Mouse (Mus musculus): Measurements from ENCODE around the gene Dach1. TPM values are rescaled to one million over a fixed set of nuclear protein-coding genes. Genes with fewer than 3 reads are reported as not detected.

Dach1 gene
- polyA plus RNA-seq, 1 experiment from 2014 or later = 1.7 TPM

DNA sequence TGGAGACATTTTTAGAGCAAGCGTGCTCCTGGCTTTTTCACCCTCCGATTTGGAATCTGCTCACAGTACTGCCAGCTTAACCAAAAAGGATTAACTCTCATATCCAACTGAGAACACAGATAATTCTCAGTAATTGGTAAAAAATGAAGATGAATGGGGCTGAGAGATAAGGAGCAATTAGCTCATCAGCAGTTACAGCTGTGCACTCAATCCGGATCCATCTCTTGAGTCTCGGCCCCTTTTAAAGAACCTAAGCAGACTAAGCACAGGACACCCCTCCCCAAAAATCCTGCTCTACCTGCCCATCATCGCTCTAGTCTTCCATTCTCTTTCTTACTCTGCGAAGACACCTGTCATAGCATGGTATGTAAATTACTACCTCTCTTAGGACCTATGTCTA is 205.9 kb downstream of the Dach1 start:
- H3K27ac ChIP-seq (ENCODE audit: low read length) = no peak overlapping the region
- no peaks in the 10 kb centered on the region for H3K36me3 ChIP-seq (ENCODE audit: control insufficient read depth, insufficient read depth, low read length)
- no peak overlapping the region for H3K4me3 ChIP-seq (ENCODE audit: low read length)
- 83% methylated on average over 6 of the region's 6 CpGs for WGBS
- H3K9ac ChIP-seq (ENCODE audit: low read depth, low read length) = no peak overlapping the region
- H3K27me3 ChIP-seq (replicated peaks; ENCODE audit: control insufficient read depth, insufficient read depth, low read length) = no peaks in the 10 kb centered on the region
- no peaks in the 10 kb centered on the region for H3K9me3 ChIP-seq (ENCODE audit: control insufficient read depth, low read length)
- ATAC-seq = no peak
- no peak overlapping the region for H3K4me2 ChIP-seq (ENCODE audit: low read depth, low read length)
- H3K4me1 ChIP-seq (ENCODE audit: control insufficient read depth, insufficient read depth, low read length) = no peaks in the 10 kb centered on the region

- H3K27ac ChIP-seq (ENCODE audit: low read length) = no peak overlapping the region
- no peaks in the 10 kb centered on the region for H3K4me1 ChIP-seq (ENCODE audit: control insufficient read depth, insufficient read depth, low read length)
- no peak overlapping the region for H3K4me2 ChIP-seq (ENCODE audit: low read depth, low read length)
- WGBS = 71% methylated on average over 1 of the region's 1 CpGs
- no peak for ATAC-seq
- no peak overlapping the region for H3K9ac ChIP-seq (ENCODE audit: low read depth, low read length)
- no peaks in the 10 kb centered on the region for H3K9me3 ChIP-seq (ENCODE audit: control insufficient read depth, low read length)
- no peaks in the 10 kb centered on the region for H3K27me3 ChIP-seq (replicated peaks; ENCODE audit: control insufficient read depth, insufficient read depth, low read length)
- H3K4me3 ChIP-seq (ENCODE audit: low read length) = no peak overlapping the region
- no peaks in the 10 kb centered on the region for H3K36me3 ChIP-seq (ENCODE audit: control insufficient read depth, insufficient read depth, low read length)
Measured at GRCm38 (mm10) chr14:97956356-97956755, 213.2 kb downstream of the Dach1 start.

- no peak overlapping the region for H3K4me3 ChIP-seq (ENCODE audit: low read length)
- H3K9me3 ChIP-seq (ENCODE audit: control insufficient read depth, low read length) = no peaks in the 10 kb centered on the region
- no peak overlapping the region for H3K4me2 ChIP-seq (ENCODE audit: low read depth, low read length)
- 61% methylated on average over 2 of the region's 2 CpGs for WGBS
- H3K9ac ChIP-seq (ENCODE audit: low read depth, low read length) = no peak overlapping the region
- H3K36me3 ChIP-seq (ENCODE audit: control insufficient read depth, insufficient read depth, low read length) = no peaks in the 10 kb centered on the region
- H3K27ac ChIP-seq (ENCODE audit: low read length) = no peak overlapping the region
- H3K4me1 ChIP-seq (ENCODE audit: control insufficient read depth, insufficient read depth, low read length) = no peaks in the 10 kb centered on the region
- no peak for ATAC-seq
- H3K27me3 ChIP-seq (replicated peaks; ENCODE audit: control insufficient read depth, insufficient read depth, low read length) = no peaks in the 10 kb centered on the region
Measured at GRCm38 (mm10) chr14:97945471-97945870, 224.1 kb downstream of the Dach1 start.

- Histone ChIP-seq H3K4me1 (ENCODE audit: control insufficient read depth, insufficient read depth, low read length) (no peaks in the 10 kb centered on the region), H3K4me2 (ENCODE audit: low read depth, low read length) (no peak overlapping the region), H3K36me3 (ENCODE audit: control insufficient read depth, insufficient read depth, low read length) (no peaks in the 10 kb centered on the region), H3K9me3 (ENCODE audit: control insufficient read depth, low read length) (no peaks in the 10 kb centered on the region), H3K9ac (ENCODE audit: low read depth, low read length) (no peak overlapping the region), H3K27ac (ENCODE audit: low read length) (no peak overlapping the region), H3K4me3 (ENCODE audit: low read length) (no peak overlapping the region), H3K27me3 (replicated peaks; ENCODE audit: control insufficient read depth, insufficient read depth, low read length) (no peaks in the 10 kb centered on the region)
- 78% methylated on average over 9 of the region's 9 CpGs for WGBS
- ATAC-seq = no peak
Measured at GRCm38 (mm10) chr14:97944643-97945268, 224.8 kb downstream of the Dach1 start.

- Histone ChIP-seq H3K4me3 (ENCODE audit: low read length) (no peak overlapping the region), H3K4me1 (ENCODE audit: control insufficient read depth, insufficient read depth, low read length) (no peaks in the 10 kb centered on the region), H3K27ac (ENCODE audit: low read length) (no peak overlapping the region), H3K9ac (ENCODE audit: low read depth, low read length) (no peak overlapping the region), H3K4me2 (ENCODE audit: low read depth, low read length) (no peak overlapping the region), H3K9me3 (ENCODE audit: control insufficient read depth, low read length) (no peaks in the 10 kb centered on the region), H3K36me3 (ENCODE audit: control insufficient read depth, insufficient read depth, low read length) (no peaks in the 10 kb centered on the region), H3K27me3 (replicated peaks; ENCODE audit: control insufficient read depth, insufficient read depth, low read length) (no peaks in the 10 kb centered on the region)
- WGBS = 92% methylated on average over 2 of the region's 2 CpGs
- ATAC-seq = no peak
Measured at GRCm38 (mm10) chr14:97942361-97942760, 227.2 kb downstream of the Dach1 start.

DNA sequence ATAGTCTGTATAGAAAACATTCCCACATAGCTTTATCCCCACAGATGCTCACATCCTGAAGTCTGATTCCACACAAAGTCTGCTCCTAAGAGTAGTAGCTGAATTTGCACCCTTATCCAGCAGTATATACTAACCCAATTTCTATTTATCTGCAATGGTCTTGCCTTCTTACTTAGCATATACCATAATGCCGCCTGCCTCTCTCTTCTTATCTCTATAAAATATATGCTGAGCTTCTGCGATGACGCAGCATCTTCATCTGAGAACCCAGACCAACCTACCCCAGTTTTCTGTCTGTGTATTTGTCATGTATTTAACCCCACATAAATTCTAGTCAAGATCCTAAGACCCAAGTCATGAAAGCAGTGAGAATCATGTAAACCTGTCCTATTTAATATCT is 272.9 kb downstream of the Dach1 start:
- no peak for ATAC-seq
- 97% methylated on average over 3 of the region's 3 CpGs for WGBS
- H3K9ac ChIP-seq (ENCODE audit: low read depth, low read length) = no peak overlapping the region

DNA sequence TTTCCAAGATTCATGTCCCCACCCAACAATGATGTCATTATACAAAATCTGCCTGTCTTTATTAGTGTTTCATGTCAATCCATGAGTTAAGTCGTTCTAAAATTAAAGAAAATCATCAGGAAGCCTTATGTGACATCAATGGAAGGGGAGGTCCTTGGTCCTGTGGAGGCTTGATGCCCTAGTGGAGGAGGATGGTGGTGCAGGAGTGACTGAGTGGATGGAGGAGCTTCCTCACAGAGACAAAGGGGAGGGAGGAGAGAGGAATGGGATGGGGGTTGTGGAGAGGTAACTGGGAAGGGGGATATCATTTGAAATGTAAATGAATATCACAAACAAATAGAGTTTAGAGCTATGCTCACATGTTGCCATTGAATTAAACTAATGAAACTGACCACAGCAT is 287.6 kb downstream of the Dach1 start:
- Histone ChIP-seq H3K4me2 (ENCODE audit: low read depth, low read length) (no peak overlapping the region), H3K4me1 (ENCODE audit: control insufficient read depth, insufficient read depth, low read length) (no peaks in the 10 kb centered on the region), H3K4me3 (ENCODE audit: low read length) (no peak overlapping the region), H3K27me3 (replicated peaks; ENCODE audit: control insufficient read depth, insufficient read depth, low read length) (no peaks in the 10 kb centered on the region), H3K9ac (ENCODE audit: low read depth, low read length) (no peak overlapping the region), H3K9me3 (ENCODE audit: control insufficient read depth, low read length) (no peaks in the 10 kb centered on the region), H3K27ac (ENCODE audit: low read length) (no peak overlapping the region), H3K36me3 (ENCODE audit: control insufficient read depth, insufficient read depth, low read length) (no peaks in the 10 kb centered on the region)
- no peak for ATAC-seq
- 54% methylated on average over 1 of the region's 1 CpGs for WGBS

More for the DNA sequence above, 272.9 kb downstream of the Dach1 start:
- Histone ChIP-seq H3K4me1 (ENCODE audit: control insufficient read depth, insufficient read depth, low read length) (no peaks in the 10 kb centered on the region), H3K4me2 (ENCODE audit: low read depth, low read length) (no peak overlapping the region), H3K9me3 (ENCODE audit: control insufficient read depth, low read length) (no peaks in the 10 kb centered on the region), H3K4me3 (ENCODE audit: low read length) (no peak overlapping the region), H3K27me3 (replicated peaks; ENCODE audit: control insufficient read depth, insufficient read depth, low read length) (no peaks in the 10 kb centered on the region), H3K36me3 (ENCODE audit: control insufficient read depth, insufficient read depth, low read length) (no peaks in the 10 kb centered on the region), H3K27ac (ENCODE audit: low read length) (no peak overlapping the region)

GRCm38 (mm10) chr14:97871001-97871400 is 298.6 kb downstream of the Dach1 start:
- Histone ChIP-seq H3K27me3 (replicated peaks; ENCODE audit: control insufficient read depth, insufficient read depth, low read length) (no peaks in the 10 kb centered on the region), H3K4me2 (ENCODE audit: low read depth, low read length) (no peak overlapping the region), H3K4me3 (ENCODE audit: low read length) (no peak overlapping the region), H3K9ac (ENCODE audit: low read depth, low read length) (no peak overlapping the region), H3K9me3 (ENCODE audit: control insufficient read depth, low read length) (no peaks in the 10 kb centered on the region), H3K36me3 (ENCODE audit: control insufficient read depth, insufficient read depth, low read length) (no peaks in the 10 kb centered on the region), H3K4me1 (ENCODE audit: control insufficient read depth, insufficient read depth, low read length) (no peaks in the 10 kb centered on the region), H3K27ac (ENCODE audit: low read length) (no peak overlapping the region)
- WGBS = 61% methylated on average over 2 of the region's 2 CpGs
- ATAC-seq = no peak

DNA sequence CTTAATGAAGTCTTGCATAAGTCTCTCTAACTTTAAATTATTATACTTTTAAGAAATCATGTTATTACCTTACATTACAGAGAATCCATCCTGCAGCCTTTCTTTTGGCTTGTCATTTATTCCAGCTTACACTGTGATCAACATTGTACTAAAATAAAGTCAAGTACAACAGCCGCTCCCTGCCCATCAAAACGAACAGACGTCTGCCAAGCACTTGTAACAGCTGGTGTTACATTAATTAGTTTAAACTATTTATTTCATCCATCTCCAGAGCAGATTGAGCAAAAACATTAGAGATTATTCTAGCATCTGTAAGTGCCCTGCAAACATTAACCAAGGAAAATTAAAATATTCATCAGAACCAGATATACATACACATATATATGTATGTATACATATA is 311.2 kb downstream of the Dach1 start:
- H3K36me3 ChIP-seq (ENCODE audit: control insufficient read depth, insufficient read depth, low read length) = no peaks in the 10 kb centered on the region
- no peak for ATAC-seq
- H3K4me2 ChIP-seq (ENCODE audit: low read depth, low read length) = no peak overlapping the region
- no peaks in the 10 kb centered on the region for H3K27me3 ChIP-seq (replicated peaks; ENCODE audit: control insufficient read depth, insufficient read depth, low read length)
- 64% methylated on average over 3 of the region's 3 CpGs for WGBS
- H3K4me3 ChIP-seq (ENCODE audit: low read length) = no peak overlapping the region
- no peak overlapping the region for H3K9ac ChIP-seq (ENCODE audit: low read depth, low read length)
- H3K27ac ChIP-seq (ENCODE audit: low read length) = no peak overlapping the region
- H3K4me1 ChIP-seq (ENCODE audit: control insufficient read depth, insufficient read depth, low read length) = no peaks in the 10 kb centered on the region
- no peaks in the 10 kb centered on the region for H3K9me3 ChIP-seq (ENCODE audit: control insufficient read depth, low read length)

DNA sequence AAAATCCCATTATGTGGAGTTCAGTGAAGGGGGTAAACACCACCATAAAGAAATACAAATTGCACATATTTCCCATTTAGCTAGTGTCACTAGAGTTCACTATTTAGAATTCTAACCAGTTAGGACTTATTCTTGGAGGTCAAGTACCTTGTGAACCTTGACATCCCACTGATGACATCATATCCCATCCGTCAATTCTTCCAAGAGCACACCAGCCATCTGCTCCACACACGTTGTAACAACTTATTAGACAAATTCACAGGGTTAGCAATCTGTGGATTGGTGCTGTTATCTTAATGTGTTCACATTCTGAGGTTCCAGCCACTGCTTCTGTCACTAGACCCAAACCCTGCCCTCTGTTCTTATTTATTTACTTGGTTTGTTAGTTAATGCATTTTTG is 312.3 kb downstream of the Dach1 start:
- Histone ChIP-seq H3K36me3 (ENCODE audit: control insufficient read depth, insufficient read depth, low read length) (no peaks in the 10 kb centered on the region), H3K4me2 (ENCODE audit: low read depth, low read length) (no peak overlapping the region), H3K9ac (ENCODE audit: low read depth, low read length) (no peak overlapping the region), H3K9me3 (ENCODE audit: control insufficient read depth, low read length) (no peaks in the 10 kb centered on the region), H3K4me1 (ENCODE audit: control insufficient read depth, insufficient read depth, low read length) (no peaks in the 10 kb centered on the region), H3K27me3 (replicated peaks; ENCODE audit: control insufficient read depth, insufficient read depth, low read length) (no peaks in the 10 kb centered on the region), H3K4me3 (ENCODE audit: low read length) (no peak overlapping the region), H3K27ac (ENCODE audit: low read length) (no peak overlapping the region)
- 60% methylated on average over 2 of the region's 2 CpGs for WGBS
- no peak for ATAC-seq

All from intestine, embryonic 16.5 days (tissue).